Mouse (Mus musculus) kidney, embryonic 16.5 days (tissue): ENCODE measurements around the gene Nmb. TPM values are rescaled to one million over a fixed set of nuclear protein-coding genes. Genes with fewer than 3 reads are reported as not detected.
A peak's percentile ranks its signal among the peaks of the same experiment; 100 is the strongest.

Experiments used
- ATAC-seq: fragments of 200-750 bp; cut with Nextera tagmentation; 2 replicates; pipeline ENCODE4 v1.8.0; 2017; ENCODE audit warnings: moderate TSS enrichment; ENCODE audit not compliant: low FRiP score, low TSS enrichment
- H3K27ac ChIP-seq: fragments of 300-500 bp; sonication (generic); 2 replicates; pipeline ENCODE4 v1.5.1; 2014; ENCODE audit warnings: low read length
- H3K27me3 ChIP-seq: fragments of 300-500 bp; sonication (generic); 2 replicates; pipeline ENCODE4 v1.6.1; 2014; ENCODE audit warnings: low read length, control low read depth, mixed read lengths; ENCODE audit not compliant: insufficient read depth
- H3K36me3 ChIP-seq: fragments of 300-500 bp; sonication (generic); 2 replicates; pipeline ENCODE4 v1.6.1; 2014; ENCODE audit warnings: low read length, control low read depth, mixed read lengths; ENCODE audit not compliant: insufficient read depth
- H3K4me1 ChIP-seq: fragments of 300-500 bp; sonication (generic); 2 replicates; pipeline ENCODE4 v1.6.1; 2014; ENCODE audit warnings: low read length, control low read depth, mixed read lengths; ENCODE audit not compliant: insufficient read depth
- H3K4me2 ChIP-seq: fragments of 300-500 bp; sonication (generic); replicated peaks from 2 replicates; pipeline ENCODE4 v1.6.1; 2014; ENCODE audit warnings: low read depth, low read length
- H3K4me3 ChIP-seq: fragments of 300-500 bp; sonication (generic); 2 replicates; pipeline ENCODE4 v1.5.1; 2014; ENCODE audit warnings: mild to moderate bottlenecking, low read length
- H3K9ac ChIP-seq: fragments of 300-500 bp; sonication (generic); replicated peaks from 2 replicates; pipeline ENCODE4 v1.6.1; 2014; ENCODE audit warnings: low read length
- H3K9me3 ChIP-seq: fragments of 300-500 bp; sonication (generic); 2 replicates; pipeline ENCODE4 v1.6.1; 2016; ENCODE audit warnings: low read length, control low read depth
- WGBS: fragments of 180-500 bp; shearing (Covaris S2); extraction: QIAGEN DNeasy Blood & Tissue Kit; methylation state at CpG from one replicate; pipeline ENCODE4 v1.1.7; 2014; 5-methylcytosine and 5-hydroxymethylcytosine counted together
- polyA plus RNA-seq: library from polyadenylated mRNA; unstranded; fragments of >200 nt; fragmentation: Nextera tagmentation; extraction: Ambion mirVana; gene quantifications from 2 replicates; pipeline ENCODE4 v1.2.1, GENCODE M21; 2015

Gene Nmb
- polyA plus RNA-seq, 1 experiment from 2014 or later = 9.0 TPM

GRCm38 (mm10) chr7:80889021-80889511, 15.8 kb downstream of the Nmb start:
- H3K27me3 ChIP-seq = no peaks in the 10 kb centered on the region
- H3K36me3 ChIP-seq = peaks cover 28% of the 10 kb centered on the region
- no peak overlapping the region for H3K4me3 ChIP-seq
- peak; percentile 84 for ATAC-seq
- H3K27ac ChIP-seq = peak overlapping the region; percentile 69
- H3K4me1 ChIP-seq = peaks cover 8% of the 10 kb centered on the region; the same call in 1 of the 2 replicates
- H3K9ac ChIP-seq = no peak overlapping the region; the same call in 1 of the 2 replicates
- WGBS = 48% methylated on average over 9 of the region's 9 CpGs
- no peak overlapping the region for H3K4me2 ChIP-seq
- H3K9me3 ChIP-seq = no peaks in the 10 kb centered on the region

GRCm38 (mm10) chr7:80888595-80888994, 16.3 kb downstream of the Nmb start:
- no peaks in the 10 kb centered on the region for H3K9me3 ChIP-seq
- H3K4me2 ChIP-seq = no peak overlapping the region
- H3K36me3 ChIP-seq = peaks cover 23% of the 10 kb centered on the region
- ATAC-seq = peak; percentile 25
- H3K27ac ChIP-seq = no peak overlapping the region
- no peak overlapping the region for H3K9ac ChIP-seq
- 76% methylated on average over 7 of the region's 7 CpGs for WGBS
- H3K27me3 ChIP-seq = no peaks in the 10 kb centered on the region
- H3K4me1 ChIP-seq = peaks cover 8% of the 10 kb centered on the region; the same call in 1 of the 2 replicates
- no peak overlapping the region for H3K4me3 ChIP-seq

GRCm38 (mm10) chr7:80885666-80886065, 19.2 kb downstream of the Nmb start:
- H3K4me3 ChIP-seq = no peak overlapping the region
- no peaks in the 10 kb centered on the region for H3K27me3 ChIP-seq
- no peak for ATAC-seq
- peaks cover 8% of the 10 kb centered on the region; the same call in 1 of the 2 replicates for H3K4me1 ChIP-seq
- no peaks in the 10 kb centered on the region for H3K9me3 ChIP-seq
- WGBS = 13% methylated on average over 1 of the region's 1 CpGs
- H3K4me2 ChIP-seq = no peak overlapping the region
- no peak overlapping the region for H3K9ac ChIP-seq
- H3K27ac ChIP-seq = no peak overlapping the region
- no peaks in the 10 kb centered on the region for H3K36me3 ChIP-seq

GRCm38 (mm10) chr7:80882830-80883505, 21.9 kb downstream of the Nmb start:
- no peak overlapping the region for H3K27ac ChIP-seq
- no peaks in the 10 kb centered on the region for H3K9me3 ChIP-seq
- peaks cover 3% of the 10 kb centered on the region for H3K36me3 ChIP-seq
- H3K4me1 ChIP-seq = no peaks in the 10 kb centered on the region
- H3K27me3 ChIP-seq = no peaks in the 10 kb centered on the region
- 24% methylated on average over 14 of the region's 14 CpGs for WGBS
- H3K4me3 ChIP-seq = peak overlapping the region; percentile 22
- ATAC-seq = peak; percentile 91
- peak overlapping the region; percentile 48 for H3K4me2 ChIP-seq
- H3K9ac ChIP-seq = no peak overlapping the region

- Histone ChIP-seq H3K4me3 (no peak overlapping the region), H3K9me3 (no peaks in the 10 kb centered on the region), H3K4me2 (no peak overlapping the region), H3K36me3 (peaks cover 56% of the 10 kb centered on the region), H3K4me1 (no peaks in the 10 kb centered on the region), H3K27ac (no peak overlapping the region), H3K9ac (no peak overlapping the region), H3K27me3 (no peaks in the 10 kb centered on the region)
- WGBS = 56% methylated on average over 37 of the region's 37 CpGs
- ATAC-seq = no peak
Measured at GRCm38 (mm10) chr7:80875727-80876126, 29.1 kb downstream of the Nmb start.

- WGBS = 97% methylated on average over 2 of the region's 2 CpGs
- H3K27me3 ChIP-seq = no peaks in the 10 kb centered on the region
- no peak overlapping the region for H3K27ac ChIP-seq
- H3K9me3 ChIP-seq = no peaks in the 10 kb centered on the region
- no peaks in the 10 kb centered on the region for H3K4me1 ChIP-seq
- H3K9ac ChIP-seq = no peak overlapping the region
- H3K4me2 ChIP-seq = no peak overlapping the region
- no peak overlapping the region for H3K4me3 ChIP-seq
- no peak for ATAC-seq
- peaks cover 68% of the 10 kb centered on the region for H3K36me3 ChIP-seq
Measured at GRCm38 (mm10) chr7:80873631-80874030, 31.2 kb downstream of the Nmb start.

- H3K4me3 ChIP-seq = no peak overlapping the region
- no peak overlapping the region for H3K27ac ChIP-seq
- no peaks in the 10 kb centered on the region for H3K27me3 ChIP-seq
- no peaks in the 10 kb centered on the region for H3K9me3 ChIP-seq
- no peaks in the 10 kb centered on the region for H3K4me1 ChIP-seq
- H3K9ac ChIP-seq = no peak overlapping the region
- H3K36me3 ChIP-seq = peaks cover 71% of the 10 kb centered on the region
- no peak for ATAC-seq
- 90% methylated on average over 5 of the region's 5 CpGs for WGBS
- no peak overlapping the region for H3K4me2 ChIP-seq
Measured at GRCm38 (mm10) chr7:80873038-80873437, 31.8 kb downstream of the Nmb start.

GRCm38 (mm10) chr7:80868686-80869085, 36.2 kb downstream of the Nmb start:
- no peak overlapping the region for H3K9ac ChIP-seq
- WGBS = 93% methylated on average over 2 of the region's 2 CpGs
- H3K4me2 ChIP-seq = no peak overlapping the region
- peaks cover 30% of the 10 kb centered on the region for H3K4me1 ChIP-seq
- H3K27me3 ChIP-seq = no peaks in the 10 kb centered on the region
- H3K4me3 ChIP-seq = no peak overlapping the region
- H3K36me3 ChIP-seq = peaks cover 64% of the 10 kb centered on the region
- no peak for ATAC-seq
- H3K9me3 ChIP-seq = no peaks in the 10 kb centered on the region
- no peak overlapping the region for H3K27ac ChIP-seq

- H3K27ac ChIP-seq = peak overlapping the region; percentile 89
- peaks cover 51% of the 10 kb centered on the region for H3K36me3 ChIP-seq
- no peaks in the 10 kb centered on the region for H3K9me3 ChIP-seq
- peak overlapping the region; percentile 23 for H3K4me2 ChIP-seq
- WGBS = 62% methylated on average over 7 of the region's 7 CpGs
- peak; percentile 62; the same call in 1 of the 2 replicates for ATAC-seq
- no peaks in the 10 kb centered on the region for H3K27me3 ChIP-seq
- no peak overlapping the region for H3K4me3 ChIP-seq
- peak overlapping the region; percentile 46; the same call in 1 of the 2 replicates for H3K9ac ChIP-seq
- H3K4me1 ChIP-seq = peaks cover 48% of the 10 kb centered on the region
Measured at GRCm38 (mm10) chr7:80866514-80867147, 38.2 kb downstream of the Nmb start.

GRCm38 (mm10) chr7:80865521-80865920, 39.4 kb downstream of the Nmb start:
- H3K9me3 ChIP-seq = no peaks in the 10 kb centered on the region
- H3K9ac ChIP-seq = no peak overlapping the region
- no peak overlapping the region for H3K4me2 ChIP-seq
- no peak overlapping the region for H3K4me3 ChIP-seq
- H3K27ac ChIP-seq = peak overlapping the region; percentile 89
- no peak for ATAC-seq
- 86% methylated on average over 7 of the region's 7 CpGs for WGBS
- H3K27me3 ChIP-seq = no peaks in the 10 kb centered on the region
- peaks cover 50% of the 10 kb centered on the region for H3K4me1 ChIP-seq
- H3K36me3 ChIP-seq = peaks cover 44% of the 10 kb centered on the region
